Mouse (Mus musculus) limb, embryonic 14.5 days (tissue): ENCODE data around the gene Tle4. TPM values are rescaled to one million over a fixed set of nuclear protein-coding genes. Genes with fewer than 3 reads are reported as not detected.

Experiments
- ATAC-seq: fragments of 200-750 bp; cut with Nextera tagmentation; 2 replicates; pipeline ENCODE4 v1.8.0; 2017; ENCODE audit warnings: low read depth, moderate number of reproducible peaks, moderate TSS enrichment; ENCODE audit not compliant: low FRiP score
- DNase-seq: peaks from one replicate; pipeline ENCODE4 v3.0.0-alpha.2; 2015; ENCODE audit warnings: low spot score
- H3K27ac ChIP-seq: fragments of 300-500 bp; sonication (generic); replicated peaks from 2 replicates; pipeline ENCODE4 v1.5.1; 2014; ENCODE audit warnings: low read depth, mild to moderate bottlenecking, low read length, moderate library complexity, mixed read lengths
- H3K27me3 ChIP-seq: fragments of 300-500 bp; sonication (generic); 2 replicates; pipeline ENCODE4 v1.6.1; 2014; ENCODE audit warnings: low read length, mixed read lengths; ENCODE audit not compliant: control insufficient read depth, insufficient read depth
- H3K36me3 ChIP-seq: fragments of 300-500 bp; sonication (generic); 2 replicates; pipeline ENCODE4 v1.6.1; 2014; ENCODE audit warnings: mild to moderate bottlenecking, low read length, moderate library complexity, mixed read lengths; ENCODE audit not compliant: control insufficient read depth, insufficient read depth
- H3K4me1 ChIP-seq: fragments of 300-500 bp; sonication (generic); 2 replicates; pipeline ENCODE4 v1.6.1; 2014; ENCODE audit warnings: antibody characterized with exemption, low read length, mixed read lengths; ENCODE audit not compliant: control insufficient read depth, insufficient read depth
- H3K4me2 ChIP-seq: fragments of 300-500 bp; sonication (generic); replicated peaks from 2 replicates; pipeline ENCODE4 v1.6.1; 2014; ENCODE audit warnings: low read depth, mild to moderate bottlenecking, low read length, moderate library complexity; ENCODE audit not compliant: severe bottlenecking
- H3K4me3 ChIP-seq: fragments of 300-500 bp; sonication (generic); replicated peaks from 2 replicates; pipeline ENCODE4 v1.5.1; 2014; ENCODE audit warnings: low read length
- H3K9ac ChIP-seq: fragments of 300-500 bp; sonication (generic); 2 replicates; pipeline ENCODE4 v1.6.1; 2014; ENCODE audit warnings: mild to moderate bottlenecking, low read depth, low read length, moderate library complexity; ENCODE audit not compliant: severe bottlenecking
- H3K9me3 ChIP-seq: fragments of 300-500 bp; sonication (generic); 2 replicates; pipeline ENCODE4 v1.6.1; 2016; ENCODE audit warnings: low read length; ENCODE audit not compliant: control insufficient read depth
- POLR2A ChIP-seq: fragments of 200-500 bp; IDR thresholded peaks from 2 replicates; pipeline ENCODE4 v1.8.0; 2012; ENCODE audit warnings: inconsistent platforms, mild to moderate bottlenecking, moderate library complexity, borderline replicate concordance; ENCODE audit not compliant: insufficient read depth, insufficient read length; ENCODE audit errors: extremely low read depth
- WGBS: fragments of 180-500 bp; shearing (Covaris S2); extraction: QIAGEN DNeasy Blood & Tissue Kit; methylation state at CpG from one replicate; pipeline ENCODE4 v1.1.7; 2014; 5-methylcytosine and 5-hydroxymethylcytosine counted together
- polyA plus RNA-seq, 2 experiments: library from polyadenylated mRNA; depleted of rRNA in 1 of 2; stranded (reverse) in 1 of 2; unstranded in 1 of 2; fragments of >200 nt; fragmentation: Nextera tagmentation in 1 of 2; extraction: Ambion mirVana in 1 of 2; gene quantifications; 2 replicates each; pipeline versions ENCODE4 v1.2.1 to v1.2.3; 2012 to 2014

Gene Tle4
- polyA plus RNA-seq, 2 experiments, result 20.3 to 20.6 TPM

DNA sequence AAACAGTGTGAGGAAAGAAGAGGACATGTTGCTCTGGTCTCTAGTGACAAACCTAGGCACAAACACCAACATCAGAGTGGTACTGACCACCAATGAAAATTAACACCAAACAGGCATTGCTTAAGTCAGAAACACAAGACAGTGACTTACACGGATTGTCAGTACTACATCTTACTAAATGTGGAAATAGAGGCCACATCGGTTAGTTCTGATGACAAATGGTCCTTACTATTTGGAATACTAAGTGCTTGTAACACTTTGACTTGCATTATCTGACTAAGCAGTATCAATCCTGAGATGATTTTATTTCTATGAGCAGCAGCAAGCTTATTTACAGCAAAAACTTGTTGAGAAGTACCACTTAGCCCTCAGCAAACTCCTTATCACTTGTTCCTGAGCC lies 89.9 kb downstream of the Tle4 start:
- no peak overlapping the region for H3K9ac ChIP-seq
- no peak overlapping the region for H3K4me2 ChIP-seq
- H3K4me1 ChIP-seq, result no peaks in the 10 kb centered on the region
- H3K36me3 ChIP-seq, result no peaks in the 10 kb centered on the region
- ATAC-seq (no peak), DNase-seq (no peak)
- H3K27ac ChIP-seq, result no peak overlapping the region
- no peaks in the 10 kb centered on the region for H3K9me3 ChIP-seq
- TF ChIP-seq POLR2A, result no peak
- H3K27me3 ChIP-seq, result no peaks in the 10 kb centered on the region
- 77% methylated on average over 2 of the region's 2 CpGs for WGBS
- H3K4me3 ChIP-seq, result no peak overlapping the region

DNA sequence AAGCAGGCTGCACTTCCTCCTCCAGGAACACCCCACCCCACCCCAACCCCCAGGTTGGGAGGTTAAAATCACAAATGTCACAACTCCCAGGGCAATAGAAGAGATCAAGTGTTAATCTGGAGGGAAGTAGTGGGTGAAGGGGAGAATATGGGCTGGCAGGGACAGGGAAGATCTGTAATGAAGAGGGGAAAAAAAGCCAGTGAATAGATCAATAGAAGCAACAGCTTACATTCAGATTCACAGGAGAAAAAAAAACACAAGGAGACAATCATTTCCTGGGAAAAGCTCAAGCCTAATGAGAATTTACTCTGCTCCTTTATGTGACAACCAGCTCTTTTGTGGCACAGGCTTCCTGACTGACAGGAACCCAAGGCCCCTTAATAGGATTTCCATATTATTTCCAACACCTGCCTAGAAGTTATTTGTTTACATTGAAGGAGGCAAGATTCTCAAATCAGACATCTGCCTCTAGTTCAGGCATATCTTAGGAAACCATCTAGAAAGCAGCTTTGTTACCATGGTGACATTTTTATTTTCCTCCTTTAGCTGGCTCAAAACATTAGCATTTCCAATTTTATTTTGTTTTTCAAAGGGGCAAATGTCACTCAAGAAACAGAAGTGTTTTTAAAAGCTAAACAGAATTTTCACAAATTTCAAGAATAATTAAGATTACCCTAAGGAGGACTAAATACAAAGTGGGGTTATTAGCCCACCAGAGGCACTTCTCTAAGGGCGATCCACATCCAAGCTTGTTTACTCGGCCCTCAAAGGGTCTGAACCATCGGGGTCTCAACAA lies 90.8 kb downstream of the Tle4 start:
- H3K4me3 ChIP-seq, result no peak overlapping the region
- H3K27ac ChIP-seq, result no peak overlapping the region
- no peaks in the 10 kb centered on the region for H3K27me3 ChIP-seq
- no peak overlapping the region for H3K4me2 ChIP-seq
- TF ChIP-seq POLR2A, result no peak
- ATAC-seq (no peak), DNase-seq (no peak)
- H3K4me1 ChIP-seq, result no peaks in the 10 kb centered on the region
- H3K36me3 ChIP-seq, result no peaks in the 10 kb centered on the region
- H3K9ac ChIP-seq, result no peak overlapping the region
- H3K9me3 ChIP-seq, result no peaks in the 10 kb centered on the region
- WGBS, result 54% methylated on average over 3 of the region's 3 CpGs

DNA sequence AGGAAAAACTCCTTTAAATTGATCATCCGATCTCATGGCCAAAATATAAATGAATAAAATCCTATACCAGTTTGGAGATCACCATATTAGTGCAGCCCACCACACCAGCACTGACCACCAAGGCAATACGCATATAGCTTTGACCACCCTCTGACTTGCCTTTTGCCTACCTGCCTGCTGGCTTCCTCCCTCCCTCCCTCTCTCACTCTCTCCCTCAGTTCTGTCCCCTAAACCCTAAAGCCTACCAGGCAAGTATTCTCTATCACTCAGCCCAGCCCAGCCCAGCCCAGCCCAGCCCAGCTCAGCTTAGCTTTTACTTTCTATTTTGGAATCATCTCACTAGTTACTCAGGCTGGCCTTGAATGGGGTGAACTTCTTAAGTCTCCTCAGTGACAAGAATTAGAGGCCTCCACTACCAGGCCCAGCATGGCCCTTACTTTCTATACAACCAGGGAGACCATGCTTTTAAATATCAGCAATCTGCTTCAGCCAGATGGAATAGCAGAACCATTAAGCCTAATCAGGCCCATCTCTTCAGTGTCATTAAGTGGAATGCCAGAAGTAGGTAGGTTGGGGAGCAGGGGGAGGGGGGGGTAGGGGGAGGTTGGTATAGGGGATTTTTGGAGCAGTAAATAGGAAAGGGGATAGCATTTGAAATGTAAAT lies 91.8 kb downstream of the Tle4 start:
- Histone ChIP-seq H3K9me3 (no peaks in the 10 kb centered on the region), H3K4me1 (no peaks in the 10 kb centered on the region), H3K9ac (no peak overlapping the region), H3K27ac (no peak overlapping the region), H3K27me3 (no peaks in the 10 kb centered on the region), H3K36me3 (no peaks in the 10 kb centered on the region), H3K4me3 (no peak overlapping the region), H3K4me2 (no peak overlapping the region)
- 83% methylated on average over 2 of the region's 2 CpGs for WGBS
- ATAC-seq, result no peak
- TF ChIP-seq POLR2A, result no peak
- no peak for DNase-seq

DNA sequence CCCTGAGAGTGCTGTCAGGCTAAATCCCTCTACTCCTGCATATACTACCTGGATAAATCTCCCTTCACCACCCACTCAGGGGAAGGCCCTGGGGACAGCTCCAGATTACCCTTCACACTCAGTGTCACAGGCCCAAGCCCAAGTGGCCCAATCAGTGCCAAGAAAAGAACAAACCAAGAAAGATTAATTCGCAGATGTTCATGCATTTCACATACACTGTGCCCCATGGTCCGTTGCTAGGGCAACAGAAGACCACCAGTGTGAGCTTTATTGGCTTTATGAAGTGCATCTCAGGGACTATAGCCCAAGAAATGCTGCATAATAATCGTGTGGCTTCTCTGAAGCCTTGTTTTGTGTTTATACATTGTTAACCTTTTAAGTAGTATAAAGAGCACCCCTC lies 92.5 kb downstream of the Tle4 start:
- no peak overlapping the region for H3K27ac ChIP-seq
- no peaks in the 10 kb centered on the region for H3K27me3 ChIP-seq
- H3K4me2 ChIP-seq, result no peak overlapping the region
- no peaks in the 10 kb centered on the region for H3K36me3 ChIP-seq
- no peak for TF ChIP-seq POLR2A
- DNase-seq (no peak), ATAC-seq (no peak; the same call in 1 of the 2 replicates)
- WGBS, result 66% methylated on average over 3 of the region's 3 CpGs
- H3K9me3 ChIP-seq, result no peaks in the 10 kb centered on the region
- no peak overlapping the region for H3K4me3 ChIP-seq
- H3K9ac ChIP-seq, result no peak overlapping the region
- H3K4me1 ChIP-seq, result 0 out of 2 replicates have a peak, but pooled peaks cover 2% of the 10 kb centered on the region

DNA sequence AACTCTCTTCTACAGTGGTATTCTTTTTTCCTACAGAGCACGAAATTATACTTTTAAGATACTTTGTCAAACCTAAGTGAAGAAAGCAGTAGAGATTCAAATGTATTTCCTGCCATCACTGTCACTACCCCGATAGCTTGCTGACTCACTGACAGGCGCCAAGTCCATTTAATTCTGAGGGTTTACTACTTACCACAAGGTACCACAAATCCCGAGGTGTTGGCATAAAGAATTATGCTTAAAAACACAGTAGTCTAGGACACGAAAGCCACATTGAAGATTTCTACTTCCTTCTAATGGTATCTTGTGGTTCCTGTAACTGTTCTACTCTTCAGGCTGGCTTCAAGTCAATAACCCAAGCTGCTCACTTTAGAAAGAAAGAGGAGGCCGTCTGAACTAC lies 94.0 kb downstream of the Tle4 start:
- DNase-seq (no peak), ATAC-seq (no peak)
- WGBS, result 83% methylated on average over 6 of the region's 6 CpGs
- Histone ChIP-seq H3K9me3 (no peaks in the 10 kb centered on the region), H3K27me3 (no peaks in the 10 kb centered on the region), H3K9ac (no peak overlapping the region), H3K36me3 (no peaks in the 10 kb centered on the region), H3K27ac (no peak overlapping the region), H3K4me2 (no peak overlapping the region), H3K4me1 (0 out of 2 replicates have a peak, but pooled peaks cover 3% of the 10 kb centered on the region), H3K4me3 (no peak overlapping the region)
- TF ChIP-seq POLR2A, result no peak
